Mouse (Mus musculus) brain, embryonic 14.5 days (tissue): ENCODE results near the gene Fanca. TPM values are rescaled to one million over a fixed set of nuclear protein-coding genes. Genes with fewer than 3 reads are reported as not detected.
"Not testable (repeated sequence)": the region's sequence is repeated elsewhere in the genome, so short reads cannot be mapped to it uniquely, and the experiment has no call there.

Experiments
- DNase-seq: peaks from one replicate; pipeline ENCODE4 v3.0.0-alpha.2; 2011; ENCODE audit warnings: low read depth
- CTCF ChIP-seq: fragments of 200-500 bp; IDR thresholded peaks from 2 replicates; pipeline ENCODE4 v1.5.1; 2012; ENCODE audit warnings: inconsistent platforms, mild to moderate bottlenecking, moderate library complexity, borderline replicate concordance; ENCODE audit not compliant: insufficient read depth, insufficient read length; ENCODE audit errors: extremely low read depth
- POLR2A ChIP-seq: fragments of 200-500 bp; IDR thresholded peaks from 2 replicates; pipeline ENCODE4 v1.6.1; 2012; ENCODE audit warnings: mild to moderate bottlenecking, inconsistent platforms, borderline replicate concordance; ENCODE audit not compliant: poor library complexity, insufficient read depth, insufficient read length, severe bottlenecking; ENCODE audit errors: extremely low read depth
- polyA plus RNA-seq: library from polyadenylated mRNA; depleted of rRNA; stranded (reverse); fragments of >200 nt; gene quantifications from 2 replicates; pipeline ENCODE4 v1.2.3, GENCODE M21; 2012

Gene Fanca
- polyA plus RNA-seq, 1 experiment = 19.4 TPM

DNA sequence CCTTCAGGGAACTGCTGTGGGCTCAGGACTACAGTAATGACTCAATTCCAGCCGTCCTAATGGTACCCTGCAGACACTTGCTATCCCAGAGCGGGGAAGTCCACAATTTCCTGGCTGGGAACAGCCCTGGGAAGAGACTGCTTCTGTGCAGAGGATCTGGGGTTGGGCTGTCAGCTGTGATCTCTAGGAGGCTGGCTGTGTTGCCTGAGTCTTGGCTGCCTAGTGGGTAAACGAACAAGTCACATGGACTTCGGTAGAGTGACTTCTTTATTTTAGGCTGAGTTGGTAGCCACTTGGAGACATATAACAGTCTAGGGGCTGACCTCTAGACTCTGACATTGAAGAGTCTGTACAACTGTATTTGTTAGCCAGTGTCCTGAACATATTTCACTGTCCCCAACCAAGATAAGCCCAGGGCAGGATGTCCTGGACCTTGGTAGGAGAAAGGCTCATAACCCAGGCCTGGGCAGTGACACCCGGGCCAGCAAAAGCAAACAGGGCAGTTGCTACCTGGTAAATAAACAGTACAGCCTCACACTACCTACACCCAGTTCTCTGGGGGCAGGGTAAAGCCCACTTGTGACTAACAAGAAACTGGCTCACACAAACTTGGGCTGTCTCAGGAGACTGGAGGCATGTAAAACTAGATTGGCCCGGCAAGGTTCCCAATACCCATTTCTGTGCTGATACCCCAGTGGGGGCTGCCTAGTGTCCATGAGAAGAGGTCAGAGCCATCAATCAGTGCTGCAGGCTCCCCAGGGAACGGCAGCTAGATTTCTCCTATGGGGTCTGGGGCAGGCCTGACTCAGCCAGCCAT lies 76.1 kb downstream of the Fanca start:
- TF ChIP-seq CTCF (no peak), POLR2A (no peak)
- DNase-seq = no peak

- no peak for DNase-seq
- TF ChIP-seq POLR2A (no peak), CTCF (no peak)
These were observed 79.0 kb downstream of the Fanca start for GRCm38 (mm10) chr8:123239398-123239797.

- no peak for TF ChIP-seq POLR2A
- TF ChIP-seq CTCF = no peak
- DNase-seq = peak; percentile 84
These were observed 82.6 kb downstream of the Fanca start, which contains the start of gene Spata2l for GRCm38 (mm10) chr8:123235520-123236497. Gene Spata2l, minus strand, starts transcription at chr8:123236233.

DNA sequence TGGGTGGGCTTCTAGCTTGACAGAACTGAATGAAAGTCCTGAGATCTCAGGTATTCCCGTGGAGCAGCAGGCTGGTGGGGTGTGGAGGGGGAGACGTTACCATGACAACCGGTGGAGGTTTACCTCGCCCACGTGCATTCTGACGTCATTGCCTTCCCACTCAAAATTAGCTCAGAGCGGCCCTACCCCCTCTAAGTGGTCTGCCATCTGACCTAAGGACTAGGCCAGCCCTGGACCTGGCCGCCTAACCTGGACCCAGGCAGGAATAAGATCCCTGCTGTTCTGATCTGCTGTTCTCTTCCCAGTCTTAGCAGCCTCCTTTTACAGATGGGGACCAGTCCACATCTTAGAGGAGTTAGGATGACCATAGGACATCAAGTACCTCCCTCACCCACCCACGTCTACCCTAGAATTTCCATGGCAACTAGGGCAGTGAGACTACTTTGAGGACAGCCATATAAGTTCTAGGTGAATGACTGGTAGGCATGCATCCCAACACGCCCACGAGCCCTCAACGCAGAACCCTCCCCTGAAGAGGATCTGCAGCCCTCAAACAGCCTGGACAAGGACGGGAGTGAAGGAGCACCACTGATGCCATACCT lies 83.4 kb downstream of the Fanca start:
- DNase-seq = peak; percentile 39
- no peak for TF ChIP-seq CTCF
- TF ChIP-seq POLR2A = no peak

DNA sequence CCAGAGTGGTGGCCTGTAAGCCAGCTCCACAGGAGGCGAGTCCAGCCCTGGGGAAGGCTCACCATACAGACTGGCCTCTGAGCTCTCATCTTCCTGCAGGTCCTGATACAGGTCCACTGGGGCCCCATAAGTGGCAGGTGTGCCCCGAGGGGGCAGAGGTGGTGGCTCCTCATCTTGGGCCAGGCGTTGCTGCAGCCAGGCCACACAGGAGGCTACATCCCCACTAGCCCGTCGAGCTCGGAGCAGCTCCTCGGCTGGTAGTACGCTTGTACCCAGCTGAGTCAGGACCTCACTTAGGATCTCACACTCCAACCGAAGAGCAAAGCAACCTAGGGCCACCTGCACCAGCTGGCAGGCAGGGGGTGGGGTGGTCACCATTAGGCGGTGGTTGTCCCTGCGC lies 84.6 kb downstream of the Fanca start:
- no peak for TF ChIP-seq POLR2A
- TF ChIP-seq CTCF = no peak
- DNase-seq = no peak

- no peak for DNase-seq
- no peak for TF ChIP-seq CTCF
- TF ChIP-seq POLR2A = no peak
These were observed 85.1 kb downstream of the Fanca start for GRCm38 (mm10) chr8:123233300-123233699.

DNA sequence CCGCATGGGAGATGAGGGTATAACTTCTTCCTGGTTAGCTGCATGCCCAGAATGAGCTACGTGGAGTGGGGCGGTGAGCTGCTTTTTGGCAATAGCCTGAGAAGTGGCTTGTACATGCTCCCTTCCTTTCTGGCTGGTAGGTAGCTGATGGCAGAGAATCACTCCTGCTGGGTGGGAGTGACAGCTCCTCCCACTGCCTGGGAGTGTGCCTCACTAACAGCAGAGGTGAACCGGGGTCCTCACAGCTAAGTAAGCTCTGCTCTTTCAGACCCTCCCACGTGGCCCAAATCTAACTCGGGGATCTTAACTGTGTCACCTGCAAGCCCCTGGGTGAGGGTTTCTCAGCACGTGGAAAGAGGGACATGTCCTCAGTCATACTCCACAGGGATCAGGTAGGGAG lies 85.8 kb downstream of the Fanca start:
- no peak for DNase-seq
- TF ChIP-seq POLR2A (no peak), CTCF (no peak)

DNA sequence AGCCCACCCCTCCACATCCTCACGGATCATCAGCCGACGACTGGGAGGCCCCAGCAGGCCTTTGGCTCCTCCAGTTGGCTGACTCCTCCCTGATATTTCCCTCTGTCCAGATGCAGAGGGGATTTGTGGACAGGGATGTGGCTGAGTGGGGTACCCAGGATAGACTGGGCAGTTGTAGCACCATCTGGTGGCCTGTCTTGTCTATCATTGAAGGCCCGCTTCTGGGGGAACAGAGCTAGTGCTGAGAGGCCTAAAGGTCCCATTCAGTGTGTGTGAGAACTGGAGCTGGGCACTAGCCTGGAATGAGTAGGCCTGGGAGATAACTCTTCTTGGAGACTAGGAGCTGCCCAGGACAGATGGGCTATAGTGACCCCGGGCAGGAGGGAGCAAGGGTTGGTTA lies 86.6 kb downstream of the Fanca start:
- DNase-seq = no peak

DNA sequence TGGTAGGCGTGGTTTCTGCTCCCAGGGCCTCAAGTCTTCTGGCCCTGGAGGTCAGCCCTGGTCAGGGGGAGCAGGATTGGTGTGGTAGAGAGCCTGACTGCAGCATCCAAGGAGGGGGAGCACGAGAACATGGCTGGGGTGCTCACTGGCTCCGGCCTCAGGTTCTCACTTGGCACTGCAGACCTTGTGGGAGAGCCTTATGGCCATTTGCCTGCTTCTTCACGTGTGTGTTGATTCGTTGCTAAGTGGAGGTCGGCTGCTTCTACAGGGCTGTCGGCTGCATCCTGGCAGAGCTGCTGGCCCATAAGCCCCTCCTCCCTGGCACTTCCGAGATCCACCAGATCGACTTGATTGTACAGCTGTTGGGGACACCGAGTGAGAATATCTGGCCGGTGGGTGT lies 88.0 kb downstream of the Fanca start:
- DNase-seq = not testable (repeated sequence)

More for the DNA sequence above, 86.6 kb downstream of the Fanca start:
- TF ChIP-seq CTCF (peak; percentile 25; the same call in 1 of the 2 replicates), POLR2A (no peak)

DNA sequence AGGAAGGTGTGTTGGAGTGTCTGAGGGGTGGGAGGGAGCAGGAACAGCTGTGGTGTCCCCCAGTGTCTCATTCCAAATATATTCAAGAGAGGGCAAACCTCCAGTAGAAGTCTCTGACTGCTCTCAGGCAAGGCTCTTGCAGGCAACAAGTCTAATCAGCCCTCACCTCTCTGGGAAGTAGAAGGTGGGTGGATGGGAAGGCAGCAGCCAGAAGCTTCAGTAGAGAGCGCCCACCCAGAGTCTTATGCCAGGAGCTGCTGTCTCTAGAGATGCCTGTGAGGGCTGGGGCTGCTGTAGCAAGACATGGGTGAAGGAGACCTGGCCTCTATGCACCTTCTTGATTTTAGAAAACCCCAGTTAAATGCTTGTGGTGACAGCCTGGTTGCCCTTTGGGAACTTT lies 90.0 kb downstream of the Fanca start:
- TF ChIP-seq CTCF (no peak), POLR2A (no peak)
- no peak for DNase-seq
